Mouse (Mus musculus) stomach, embryonic 14.5 days (tissue): ENCODE data around the gene Aox1. TPM values are rescaled to one million over a fixed set of nuclear protein-coding genes. Genes with fewer than 3 reads are reported as not detected.

Experiments used
- polyA plus RNA-seq: library from polyadenylated mRNA; unstranded; fragments of >200 nt; fragmentation: Nextera tagmentation; extraction: Ambion mirVana; gene quantifications from 2 replicates; pipeline ENCODE4 v1.2.1, GENCODE M21; 2014

Aox1 gene
- polyA plus RNA-seq, 1 experiment from 2014 or later, result 0.10 TPM

Other genes starting within 250 kb of the Aox1 start
- 20.1 and 20.4 TPM in 2 replicates for gene Sgo2a, start 34.0 kb upstream of the Aox1 start, polyA plus RNA-seq
- 14.0 and 17.2 TPM in 2 replicates for gene Kctd18, start 11.0 kb upstream of the Aox1 start, polyA plus RNA-seq
- 0.74 and 1.4 TPM in 2 replicates for gene Aox3, start 83.2 kb downstream of the Aox1 start, polyA plus RNA-seq
- 0.30 and 0.64 TPM in 2 replicates for gene Aox4, start 180.5 kb downstream of the Aox1 start, polyA plus RNA-seq
- 0.10 TPM in 2 replicates for gene Aox2, start 248.4 kb downstream of the Aox1 start, polyA plus RNA-seq